ENCODE assay signal across 9 mouse cellular contexts in the genomic region with DNA sequence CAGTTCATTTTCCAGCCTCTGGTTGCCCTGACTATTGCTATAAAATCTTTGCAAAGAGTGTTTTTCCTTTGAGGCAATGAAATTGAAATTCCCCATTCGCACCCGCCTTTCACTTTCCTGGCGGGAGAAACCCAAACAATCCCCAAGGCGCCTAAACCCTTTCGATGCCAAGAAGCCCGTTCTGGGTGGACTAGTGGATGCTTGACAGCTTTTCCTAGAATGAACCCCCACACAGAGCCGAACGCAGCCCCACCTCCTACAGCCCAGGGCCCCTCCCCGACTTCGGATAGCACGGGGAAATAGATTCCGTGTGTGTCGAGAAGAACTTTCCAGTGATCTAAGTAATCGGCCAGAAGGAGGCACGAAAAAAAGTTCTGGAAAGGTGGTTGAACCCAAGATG. TPM values are rescaled to one million over a fixed set of nuclear protein-coding genes. Genes with fewer than 3 reads are reported as not detected.
DNase-seq lines count a peak whose midpoint lies in the region; ATAC-seq and TF ChIP-seq lines count a peak whose summit lies in the region.
"Had no signal": no experiment of that assay in that cellular context is flagged by ENCODE, and none has a peak within 500 bp of the region (broad histone marks: within the 10 kb centered on the region; RNA-seq: fewer than 3 reads in every experiment).

No protein-coding gene starts in this region.

- no peaks in the 10 kb centered on the region for H3K9me3 ChIP-seq in neural tube, embryonic 11.5 days (ENCODE audit: control insufficient read depth, low read length)
- H3K9me3 ChIP-seq in intestine, embryonic 16.5 days (ENCODE audit: control insufficient read depth, low read length), result no peaks in the 10 kb centered on the region

- no peak for TF ChIP-seq CTCF in olfactory bulb, adult 2 months (IDR thresholded peaks at IDR 0.05; ENCODE audit: insufficient read depth, low read depth, low read length)

- peaks cover 7% of the 10 kb centered on the region for H3K4me1 ChIP-seq in neural tube, embryonic 11.5 days (ENCODE audit: control insufficient read depth, insufficient read depth, low read length)
- peaks cover 7% of the 10 kb centered on the region; the same call in 1 of the 2 replicates for H3K4me1 ChIP-seq in intestine, embryonic 16.5 days (ENCODE audit: control insufficient read depth, insufficient read depth, low read length)
- peaks cover 10% of the 10 kb centered on the region for H3K4me1 ChIP-seq in olfactory bulb, adult 2 months (ENCODE audit: control insufficient read depth, insufficient read depth, low read length)

- H3K9ac ChIP-seq in neural tube, embryonic 11.5 days (ENCODE audit: low read length), result no peak overlapping the region
- H3K9ac ChIP-seq in intestine, embryonic 16.5 days (ENCODE audit: low read depth, low read length), result no peak overlapping the region

- DNase-seq in cerebellum, postnatal 10 days, result peak; percentile 63 to 66
- DNase-seq in cerebellum, adult 11-12 months, result no peak
- no peak for DNase-seq in neural tube, embryonic 11.5 days (ENCODE audit: low spot score)
- no peak for DNase-seq in neural tube, embryonic 10.5 days (ENCODE audit: extremely low spot score, low spot score)
- DNase-seq in spleen, adult 18-20 months, result no peak
- no peak for DNase-seq in urinary bladder, postnatal 4 days (ENCODE audit: low spot score in 2 of 2)

- no peak overlapping the region for H3K27ac ChIP-seq in neural tube, embryonic 11.5 days (ENCODE audit: low read depth, low read length)
- H3K27ac ChIP-seq in intestine, embryonic 16.5 days (ENCODE audit: low read length), result no peak overlapping the region
- no peak overlapping the region for H3K27ac ChIP-seq in olfactory bulb, adult 2 months (ENCODE audit: insufficient read depth, low read depth, low read length)

- 10% methylated on average over 15 of the region's 15 CpGs for WGBS in neural tube, embryonic 11.5 days
- WGBS in intestine, embryonic 16.5 days, result 8% methylated on average over 15 of the region's 15 CpGs
- WGBS in olfactory bulb, adult 2 months, result 3% methylated on average over 15 of the region's 15 CpGs

- H3K4me3 ChIP-seq in neural tube, embryonic 11.5 days (ENCODE audit: low read depth, low read length), result peak overlapping the region; percentile 42; the same call in 1 of the 2 replicates
- H3K4me3 ChIP-seq in intestine, embryonic 16.5 days (ENCODE audit: low read length), result no peak overlapping the region
- peak overlapping the region; percentile 70 for H3K4me3 ChIP-seq in olfactory bulb, adult 2 months (ENCODE audit: insufficient read depth, low read depth, low read length)

- no peaks in the 10 kb centered on the region for H3K36me3 ChIP-seq in neural tube, embryonic 11.5 days (ENCODE audit: control insufficient read depth, insufficient read depth, low read length)
- H3K36me3 ChIP-seq in intestine, embryonic 16.5 days (ENCODE audit: control insufficient read depth, insufficient read depth, low read length), result no peaks in the 10 kb centered on the region

- peaks cover 47% of the 10 kb centered on the region for H3K27me3 ChIP-seq in neural tube, embryonic 11.5 days (ENCODE audit: control insufficient read depth, insufficient read depth, low read length)
- peaks cover 42% of the 10 kb centered on the region for H3K27me3 ChIP-seq in intestine, embryonic 16.5 days (replicated peaks; ENCODE audit: control insufficient read depth, insufficient read depth, low read length)

- no peak for TF ChIP-seq POLR2A in olfactory bulb, adult 2 months (IDR thresholded peaks at IDR 0.05; ENCODE audit: insufficient read depth, low read depth, low read length)

- H3K4me2 ChIP-seq in neural tube, embryonic 11.5 days (ENCODE audit: low read depth), result peak overlapping the region; percentile 87
- peak overlapping the region; percentile 37; the same call in 1 of the 2 replicates for H3K4me2 ChIP-seq in intestine, embryonic 16.5 days (ENCODE audit: low read depth, low read length)

- no peak for ATAC-seq in neural tube, embryonic 11.5 days (ENCODE audit: insufficient read depth, low FRiP score, low TSS enrichment)
- no peak for ATAC-seq in intestine, embryonic 16.5 days

RNA-seq across cellular contexts. Expression of a gene that starts 0.9 kb away (rescaled TPM):
- polyA plus RNA-seq in neural tube, embryonic 11.5 days (2014; fragmentation: Nextera tagmentation; extraction: Ambion mirVana), result 1.4 and 2.1 TPM in 2 replicates
- 0.23 and 0.28 TPM in 2 replicates for polyA plus RNA-seq in intestine, embryonic 16.5 days (2015; fragmentation: Nextera tagmentation; extraction: Ambion mirVana)
- polyA plus RNA-seq in olfactory bulb, adult 2 months (2012; ENCODE audit: insufficient read depth, insufficient read length, low replicate concordance, missing spikeins), result not detected in 2 replicates
- polyA plus RNA-seq: kidney, embryonic 14.5 days had no signal

RNA-seq across cellular contexts. Expression of a gene that starts 31.8 kb away (rescaled TPM):
- polyA plus RNA-seq in neural tube, embryonic 11.5 days (2014; fragmentation: Nextera tagmentation; extraction: Ambion mirVana), result 0.74 and 0.78 TPM in 2 replicates
- 0.60 and 0.92 TPM in 2 replicates for polyA plus RNA-seq in intestine, embryonic 16.5 days (2015; fragmentation: Nextera tagmentation; extraction: Ambion mirVana)
- polyA plus RNA-seq in olfactory bulb, adult 2 months (2012; ENCODE audit: insufficient read depth, insufficient read length, low replicate concordance, missing spikeins), result not detected in 2 replicates

RNA-seq across cellular contexts. Expression of a gene that starts 42.5 kb away (rescaled TPM):
- 40.1 and 42.8 TPM in 2 replicates for polyA plus RNA-seq in neural tube, embryonic 11.5 days (2014; fragmentation: Nextera tagmentation; extraction: Ambion mirVana)
- polyA plus RNA-seq in intestine, embryonic 16.5 days (2015; fragmentation: Nextera tagmentation; extraction: Ambion mirVana), result 7.9 and 9.5 TPM in 2 replicates
- 112 TPM in 1 of 2 replicates, not detected in the other for polyA plus RNA-seq in olfactory bulb, adult 2 months (2012; ENCODE audit: insufficient read depth, insufficient read length, low replicate concordance, missing spikeins)

Comparison
In these comparisons a context has a peak if more than half of its experiments do, and no peak if none do; other contexts are left out.
1. DNase-seq: peak in cerebellum, postnatal 10 days (2 of 2); none in cerebellum, adult 11-12 months (single experiment), neural tube, embryonic 11.5 days (single experiment), neural tube, embryonic 10.5 days (single experiment), spleen, adult 18-20 months (0 of 2) and urinary bladder, postnatal 4 days (0 of 2).